Mouse (Mus musculus): Measurements from ENCODE around the gene Rasgef1a.

DNA sequence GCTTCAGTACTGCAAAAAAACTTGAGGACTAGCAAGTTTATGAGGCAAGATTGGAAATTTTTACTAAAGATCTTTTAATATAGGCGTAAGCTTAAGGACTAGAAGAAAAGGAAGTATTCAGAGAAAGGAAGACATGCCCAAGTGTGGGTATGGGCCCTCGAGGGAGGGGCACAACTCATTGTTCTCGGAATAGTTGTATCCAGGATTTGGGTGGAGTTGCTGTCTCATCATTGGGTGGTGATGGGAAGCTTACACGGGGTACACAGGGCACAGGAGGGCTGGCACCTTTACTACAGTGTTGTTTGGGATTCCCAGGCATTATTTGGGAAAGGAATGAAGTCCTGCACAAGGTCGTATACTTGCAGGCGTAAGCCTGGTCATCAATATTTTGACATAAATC, 24.4 kb downstream of the Rasgef1a start:
- TF ChIP-seq CTCF (IDR thresholded peaks at IDR 0.05): no peak
- TF ChIP-seq EP300 (IDR thresholded peaks at IDR 0.05; ENCODE audit: insufficient read depth, low read depth, low read length): no peak
